Mouse (Mus musculus) small intestine, adult 2 months (tissue): Measurements from ENCODE around the gene Gm14214.

Experiments used
- CTCF ChIP-seq: fragments of 200-500 bp; IDR thresholded peaks from 2 replicates; pipeline ENCODE4 v1.5.1; 2012; ENCODE audit warnings: low read depth, mild to moderate bottlenecking, control low read depth, inconsistent platforms, low read length, moderate library complexity, mixed read lengths; ENCODE audit not compliant: insufficient replicate concordance, insufficient read length; ENCODE audit errors: extremely low read depth
- POLR2A ChIP-seq: fragments of 200-500 bp; IDR thresholded peaks from 2 replicates; pipeline ENCODE4 v1.6.1; 2012; ENCODE audit warnings: low read depth, mild to moderate bottlenecking, control low read depth, inconsistent platforms, low read length, moderate library complexity

DNA sequence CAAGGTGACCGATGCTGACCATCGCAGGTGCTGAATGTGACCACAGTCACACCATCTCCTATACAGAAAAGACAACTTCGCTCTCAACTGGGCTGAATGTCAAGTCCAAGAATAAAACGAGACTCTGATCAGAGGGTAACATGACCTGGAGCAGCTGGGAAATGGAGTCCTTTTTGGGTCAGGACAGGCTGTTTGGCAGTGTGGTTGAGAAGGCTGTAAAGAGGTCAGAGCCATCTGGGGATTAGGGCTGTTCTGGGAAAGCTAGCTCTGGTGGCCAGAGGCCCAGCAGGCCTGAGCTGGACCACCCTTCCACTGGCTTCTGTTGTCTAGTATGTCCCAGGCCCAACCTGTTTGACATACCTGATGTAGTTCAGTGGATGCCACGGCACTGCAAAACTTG is 31.2 kb downstream of the Gm14214 start:
- TF ChIP-seq CTCF, result no peak
- no peak for TF ChIP-seq POLR2A
